Mouse (Mus musculus): Measurements from ENCODE around the gene Gm17622. TPM values are rescaled to one million over a fixed set of nuclear protein-coding genes. Genes with fewer than 3 reads are reported as not detected.

Gm17622 gene
- polyA plus RNA-seq, 1 experiment from 2014 or later = not detected

- ATAC-seq (ENCODE audit: insufficient number of reproducible peaks, insufficient read depth, low FRiP score, low read depth) = no peak
- no peaks in the 10 kb centered on the region; the same call in 1 of the 2 replicates for H3K9me3 ChIP-seq (ENCODE audit: control insufficient read depth, low read depth, low read length)
- no peaks in the 10 kb centered on the region for H3K4me1 ChIP-seq (ENCODE audit: control insufficient read depth, insufficient read depth, low read length)
- H3K27ac ChIP-seq (ENCODE audit: low read length) = no peak overlapping the region
- H3K36me3 ChIP-seq (ENCODE audit: control insufficient read depth, insufficient read depth, low read length) = no peaks in the 10 kb centered on the region
- no peak overlapping the region for H3K4me2 ChIP-seq (replicated peaks; ENCODE audit: low read depth, low read length)
- no peak overlapping the region for H3K9ac ChIP-seq (replicated peaks; ENCODE audit: low read depth, low read length)
- H3K27me3 ChIP-seq (ENCODE audit: control insufficient read depth, insufficient read depth, low read length) = no peaks in the 10 kb centered on the region
- H3K4me3 ChIP-seq (ENCODE audit: low read depth, low read length) = no peak overlapping the region
- WGBS = 93% methylated on average over 9 of the region's 9 CpGs
These were observed 39.5 kb downstream of the Gm17622 start for GRCm38 (mm10) chr13:96530064-96530463.

GRCm38 (mm10) chr13:96532176-96532575 is 41.6 kb downstream of the Gm17622 start:
- H3K9ac ChIP-seq (replicated peaks; ENCODE audit: low read depth, low read length) = no peak overlapping the region
- no peak overlapping the region for H3K4me2 ChIP-seq (replicated peaks; ENCODE audit: low read depth, low read length)
- WGBS = 89% methylated on average over 6 of the region's 6 CpGs
- no peaks in the 10 kb centered on the region for H3K36me3 ChIP-seq (ENCODE audit: control insufficient read depth, insufficient read depth, low read length)
- H3K9me3 ChIP-seq (ENCODE audit: control insufficient read depth, low read depth, low read length) = no peaks in the 10 kb centered on the region; the same call in 1 of the 2 replicates
- H3K27me3 ChIP-seq (ENCODE audit: control insufficient read depth, insufficient read depth, low read length) = no peaks in the 10 kb centered on the region
- no peak overlapping the region for H3K4me3 ChIP-seq (ENCODE audit: low read depth, low read length)
- ATAC-seq (ENCODE audit: insufficient number of reproducible peaks, insufficient read depth, low FRiP score, low read depth) = no peak
- no peaks in the 10 kb centered on the region for H3K4me1 ChIP-seq (ENCODE audit: control insufficient read depth, insufficient read depth, low read length)
- H3K27ac ChIP-seq (ENCODE audit: low read length) = no peak overlapping the region

DNA sequence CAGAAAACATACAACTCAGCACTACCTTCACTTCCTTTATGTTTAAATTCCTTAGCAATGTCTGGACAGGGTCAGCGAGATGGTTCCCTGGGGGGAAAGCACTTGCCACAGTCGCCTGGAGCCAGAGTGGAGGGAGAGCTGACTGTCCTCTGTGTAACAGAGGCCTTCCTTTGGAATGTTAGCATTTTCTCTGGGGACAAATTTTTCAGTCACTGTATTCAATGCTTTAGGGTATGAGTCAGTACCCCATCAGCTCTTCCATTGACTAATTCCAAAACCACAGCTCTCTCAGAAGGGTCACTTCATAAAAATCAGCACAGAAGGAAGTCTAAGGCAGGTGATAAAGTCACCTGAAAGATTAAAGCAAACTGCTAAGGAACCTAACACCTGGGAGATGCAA is 43.2 kb downstream of the Gm17622 start:
- 64% methylated on average over 2 of the region's 2 CpGs for WGBS
- Histone ChIP-seq H3K9me3 (ENCODE audit: control insufficient read depth, low read depth, low read length) (no peaks in the 10 kb centered on the region; the same call in 1 of the 2 replicates), H3K36me3 (ENCODE audit: control insufficient read depth, insufficient read depth, low read length) (no peaks in the 10 kb centered on the region), H3K4me2 (replicated peaks; ENCODE audit: low read depth, low read length) (no peak overlapping the region), H3K4me1 (ENCODE audit: control insufficient read depth, insufficient read depth, low read length) (no peaks in the 10 kb centered on the region), H3K27me3 (ENCODE audit: control insufficient read depth, insufficient read depth, low read length) (no peaks in the 10 kb centered on the region), H3K4me3 (ENCODE audit: low read depth, low read length) (no peak overlapping the region), H3K9ac (replicated peaks; ENCODE audit: low read depth, low read length) (no peak overlapping the region), H3K27ac (ENCODE audit: low read length) (no peak overlapping the region)
- no peak for ATAC-seq (ENCODE audit: insufficient number of reproducible peaks, insufficient read depth, low FRiP score, low read depth)

DNA sequence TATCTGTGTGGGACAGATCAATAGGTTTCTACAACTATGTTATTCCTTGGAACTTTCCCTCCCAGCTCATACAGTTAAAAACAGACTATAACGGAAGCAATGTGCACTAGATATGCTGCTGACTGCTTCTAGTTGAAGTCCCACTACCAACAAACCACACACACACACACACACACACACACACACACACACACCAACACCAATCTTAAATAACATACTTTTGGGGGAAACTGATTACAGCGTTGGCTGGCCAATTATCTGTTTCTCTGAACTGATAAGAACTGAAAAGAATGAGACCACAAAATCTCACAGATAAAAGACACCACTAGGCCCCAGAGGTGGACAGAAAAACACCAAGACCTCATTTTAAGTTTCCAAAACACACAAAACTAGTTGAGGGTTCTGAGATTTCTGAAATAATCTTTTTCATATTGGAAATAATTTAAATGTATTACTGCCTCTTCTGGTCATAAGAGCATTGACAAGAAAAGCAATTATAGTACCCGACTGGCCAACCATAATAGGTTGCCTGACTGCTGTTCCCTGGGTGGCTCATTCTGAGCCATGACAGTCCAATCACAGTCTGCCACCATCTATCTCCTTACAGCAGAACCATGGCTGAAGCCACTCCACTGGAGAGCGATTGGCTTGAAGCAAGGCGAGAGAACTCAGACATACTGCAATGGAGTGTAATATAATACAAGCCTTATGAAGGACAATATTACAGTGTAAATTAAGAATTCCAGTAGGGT is 46.5 kb downstream of the Gm17622 start:
- Histone ChIP-seq H3K4me1 (ENCODE audit: control insufficient read depth, insufficient read depth, low read length) (peaks cover 2% of the 10 kb centered on the region; the same call in 1 of the 2 replicates), H3K27ac (ENCODE audit: low read length) (no peak overlapping the region), H3K4me3 (ENCODE audit: low read depth, low read length) (no peak overlapping the region), H3K4me2 (replicated peaks; ENCODE audit: low read depth, low read length) (no peak overlapping the region), H3K27me3 (ENCODE audit: control insufficient read depth, insufficient read depth, low read length) (no peaks in the 10 kb centered on the region), H3K9me3 (ENCODE audit: control insufficient read depth, low read depth, low read length) (no peaks in the 10 kb centered on the region), H3K36me3 (ENCODE audit: control insufficient read depth, insufficient read depth, low read length) (no peaks in the 10 kb centered on the region), H3K9ac (replicated peaks; ENCODE audit: low read depth, low read length) (no peak overlapping the region)
- ATAC-seq (ENCODE audit: insufficient number of reproducible peaks, insufficient read depth, low FRiP score, low read depth) = no peak
- WGBS = 77% methylated on average over 5 of the region's 5 CpGs

GRCm38 (mm10) chr13:96538103-96538502 is 47.6 kb downstream of the Gm17622 start:
- H3K27ac ChIP-seq (ENCODE audit: low read length) = no peak overlapping the region
- no peaks in the 10 kb centered on the region for H3K36me3 ChIP-seq (ENCODE audit: control insufficient read depth, insufficient read depth, low read length)
- no peak overlapping the region for H3K4me2 ChIP-seq (replicated peaks; ENCODE audit: low read depth, low read length)
- peaks cover 2% of the 10 kb centered on the region; the same call in 1 of the 2 replicates for H3K4me1 ChIP-seq (ENCODE audit: control insufficient read depth, insufficient read depth, low read length)
- H3K9ac ChIP-seq (replicated peaks; ENCODE audit: low read depth, low read length) = no peak overlapping the region
- no peak for ATAC-seq (ENCODE audit: insufficient number of reproducible peaks, insufficient read depth, low FRiP score, low read depth)
- WGBS = 67% methylated on average over 3 of the region's 3 CpGs
- H3K9me3 ChIP-seq (ENCODE audit: control insufficient read depth, low read depth, low read length) = no peaks in the 10 kb centered on the region
- H3K27me3 ChIP-seq (ENCODE audit: control insufficient read depth, insufficient read depth, low read length) = no peaks in the 10 kb centered on the region
- no peak overlapping the region for H3K4me3 ChIP-seq (ENCODE audit: low read depth, low read length)

Other genes starting within 250 kb of the Gm17622 start
- 14.5 and 19.0 TPM in 2 replicates for gene Poc5, start 102.4 kb upstream of the Gm17622 start, polyA plus RNA-seq (2014; fragmentation: Nextera tagmentation; extraction: Ambion mirVana)
- 0.15 and 0.33 TPM in 2 replicates for gene Ankdd1b, start 19.5 kb upstream of the Gm17622 start, polyA plus RNA-seq (2014; fragmentation: Nextera tagmentation; extraction: Ambion mirVana)
- 11.5 and 13.6 TPM in 2 replicates for gene Polk, start 51.8 kb downstream of the Gm17622 start, polyA plus RNA-seq (2014; fragmentation: Nextera tagmentation; extraction: Ambion mirVana)
- 19.6 and 22.3 TPM in 2 replicates for gene Col4a3bp, start 51.9 kb downstream of the Gm17622 start, polyA plus RNA-seq (2014; fragmentation: Nextera tagmentation; extraction: Ambion mirVana)
- 101 and 104 TPM in 2 replicates for gene Hmgcr, start 180.2 kb downstream of the Gm17622 start, polyA plus RNA-seq (2014; fragmentation: Nextera tagmentation; extraction: Ambion mirVana)

Data from stomach, embryonic 14.5 days (tissue).